Mouse (Mus musculus) c-Kit-negative CD71-positive TER-119-positive erythroid progenitor cells, embryonic 14.5 days (primary cell): Measurements from ENCODE around the gene Gm21244.
"Not testable (repeated sequence)": the region's sequence is repeated elsewhere in the genome, so short reads cannot be mapped to it uniquely, and the experiment has no call there.

ENCODE experiments used
- DNase-seq: peaks from one replicate; pipeline ENCODE4 v3.0.0-alpha.2; 2013; ENCODE audit warnings: low read depth, low spot score

Gm21244 gene

GRCm38 (mm10) chrY:7169193-7169592 lies at the start of gene Gm21244:
Gene Gm21244, minus strand, starts transcription at chrY:7169293.
- not testable (repeated sequence) for DNase-seq
